Mouse (Mus musculus): ENCODE measurements around the gene Naa40. TPM values are rescaled to one million over a fixed set of nuclear protein-coding genes. Genes with fewer than 3 reads are reported as not detected.
A peak's percentile ranks its signal among the peaks of the same experiment; 100 is the strongest.

The Naa40 gene
- polyA plus RNA-seq, 1 experiment from 2014 or later, result 90.0 TPM

GRCm38 (mm10) chr19:7262592-7262991, 21.6 kb upstream of the Naa40 start:
- no peaks in the 10 kb centered on the region for H3K36me3 ChIP-seq (replicated peaks)
- ATAC-seq (ENCODE audit: low FRiP score), result no peak
- no peaks in the 10 kb centered on the region for H3K27me3 ChIP-seq
- no peak overlapping the region for H3K4me3 ChIP-seq (replicated peaks)
- no peak overlapping the region for H3K4me2 ChIP-seq
- no peaks in the 10 kb centered on the region for H3K9me3 ChIP-seq
- 91% methylated on average over 1 of the region's 1 CpGs for WGBS
- no peak overlapping the region for H3K9ac ChIP-seq
- no peak overlapping the region for H3K27ac ChIP-seq
- H3K4me1 ChIP-seq, result peaks cover 34% of the 10 kb centered on the region

DNA sequence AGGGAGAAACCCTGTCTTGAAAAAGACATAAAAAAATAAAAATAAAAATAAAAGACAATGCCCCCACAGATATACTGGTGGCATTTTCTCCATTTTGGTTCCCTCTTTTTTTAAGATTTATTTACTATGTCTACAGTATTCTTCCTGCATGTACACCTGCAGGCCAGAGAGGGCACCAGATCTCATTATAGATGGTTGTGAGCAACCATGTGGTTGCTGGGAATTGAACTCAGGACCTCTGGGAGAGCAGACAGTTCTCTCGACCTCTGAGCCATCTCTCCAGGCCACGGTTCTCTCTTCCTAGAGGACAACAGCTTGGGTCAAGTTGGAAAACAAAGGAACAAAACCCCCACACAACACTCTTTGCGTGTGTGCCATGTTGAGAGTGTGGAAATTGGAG, 21.0 kb upstream of the Naa40 start:
- no peaks in the 10 kb centered on the region for H3K36me3 ChIP-seq (replicated peaks)
- H3K27ac ChIP-seq, result no peak overlapping the region
- 91% methylated on average over 3 of the region's 3 CpGs for WGBS
- no peak overlapping the region for H3K9ac ChIP-seq
- ATAC-seq (ENCODE audit: low FRiP score), result no peak
- peaks cover 28% of the 10 kb centered on the region for H3K4me1 ChIP-seq
- H3K9me3 ChIP-seq, result no peaks in the 10 kb centered on the region
- H3K4me3 ChIP-seq (replicated peaks), result no peak overlapping the region
- H3K27me3 ChIP-seq, result no peaks in the 10 kb centered on the region
- no peak overlapping the region for H3K4me2 ChIP-seq

DNA sequence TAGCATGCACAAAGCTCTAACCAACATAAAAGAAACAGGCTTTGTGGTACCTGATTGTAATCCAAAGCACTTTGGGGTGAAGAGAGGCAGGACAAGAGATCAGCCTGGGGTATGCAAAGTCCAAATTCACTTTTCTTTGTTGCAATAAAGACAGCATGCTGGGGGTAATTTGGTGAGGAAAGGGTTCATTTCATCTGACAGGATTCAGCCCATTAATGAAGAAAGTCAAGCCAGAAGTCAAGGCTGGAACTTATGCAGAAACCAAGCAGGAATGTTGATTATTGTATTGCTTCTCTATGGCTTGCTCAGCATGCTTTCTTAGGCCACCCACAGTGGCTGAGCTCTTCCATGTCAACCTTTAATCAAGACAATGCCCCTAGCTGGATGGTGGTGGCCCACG, 20.5 kb upstream of the Naa40 start:
- 89% methylated on average over 1 of the region's 1 CpGs for WGBS

DNA sequence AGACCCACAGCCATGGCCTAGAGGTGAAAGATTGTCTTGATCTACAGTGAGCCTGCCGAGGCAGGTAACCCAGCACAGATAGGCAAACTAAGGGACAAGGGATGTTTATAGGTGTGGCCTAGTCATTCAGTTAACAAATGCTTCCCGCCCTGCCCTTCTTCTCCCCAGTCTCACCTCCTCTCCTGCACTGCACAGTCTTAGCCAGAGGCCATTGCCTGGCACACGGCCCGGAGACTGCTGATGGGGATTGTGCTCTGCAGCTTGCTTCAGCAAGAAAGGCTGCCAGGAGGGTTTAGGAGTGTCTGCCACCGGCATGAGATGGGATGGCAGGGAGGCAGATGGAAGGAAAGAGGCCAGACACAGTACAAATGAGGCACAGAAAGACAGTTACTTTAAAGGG, 16.9 kb upstream of the Naa40 start:
- Histone ChIP-seq H3K4me1 (no peaks in the 10 kb centered on the region), H3K4me3 (replicated peaks) (no peak overlapping the region), H3K9ac (no peak overlapping the region), H3K27me3 (no peaks in the 10 kb centered on the region), H3K4me2 (no peak overlapping the region), H3K9me3 (no peaks in the 10 kb centered on the region), H3K36me3 (replicated peaks) (no peaks in the 10 kb centered on the region), H3K27ac (no peak overlapping the region)
- WGBS, result 87% methylated on average over 5 of the region's 5 CpGs
- ATAC-seq (ENCODE audit: low FRiP score), result no peak

More for the DNA sequence above, 20.5 kb upstream of the Naa40 start:
- H3K4me2 ChIP-seq, result no peak overlapping the region
- no peaks in the 10 kb centered on the region for H3K9me3 ChIP-seq
- no peaks in the 10 kb centered on the region for H3K36me3 ChIP-seq (replicated peaks)
- H3K4me1 ChIP-seq, result peaks cover 23% of the 10 kb centered on the region
- ATAC-seq (ENCODE audit: low FRiP score), result no peak
- no peak overlapping the region for H3K27ac ChIP-seq
- no peaks in the 10 kb centered on the region for H3K27me3 ChIP-seq
- H3K9ac ChIP-seq, result no peak overlapping the region
- no peak overlapping the region for H3K4me3 ChIP-seq (replicated peaks)

GRCm38 (mm10) chr19:7246021-7246420, 5.0 kb upstream of the Naa40 start:
- no peaks in the 10 kb centered on the region; the same call in 1 of the 2 replicates for H3K27me3 ChIP-seq
- no peak overlapping the region for H3K4me3 ChIP-seq (replicated peaks)
- H3K27ac ChIP-seq, result no peak overlapping the region
- H3K4me1 ChIP-seq, result peaks cover 5% of the 10 kb centered on the region
- H3K36me3 ChIP-seq (replicated peaks), result no peaks in the 10 kb centered on the region
- no peaks in the 10 kb centered on the region for H3K9me3 ChIP-seq
- 85% methylated on average over 3 of the region's 3 CpGs for WGBS
- no peak overlapping the region for H3K4me2 ChIP-seq
- H3K9ac ChIP-seq, result no peak overlapping the region
- no peak for ATAC-seq (ENCODE audit: low FRiP score)

DNA sequence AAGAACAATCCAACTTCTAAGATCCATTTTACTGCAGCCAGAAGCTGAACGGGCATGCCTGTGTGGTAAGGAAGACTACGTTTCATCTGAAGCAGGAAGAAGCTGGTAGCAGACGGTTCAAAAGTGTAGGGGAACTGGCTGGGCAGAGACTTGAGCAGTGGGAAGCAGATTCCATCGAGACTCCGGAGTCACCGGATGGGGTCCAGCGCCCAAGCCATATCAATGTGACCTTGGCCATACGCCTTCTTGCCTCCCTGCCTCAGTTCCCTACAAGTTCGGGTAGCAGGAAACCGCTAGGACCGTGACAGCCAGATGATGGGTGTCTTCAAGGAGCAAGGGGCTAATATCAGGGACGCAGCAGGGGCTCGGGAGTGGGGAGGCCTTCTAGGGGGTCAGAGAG, 692 bp downstream of the Naa40 start:
- no peak for ATAC-seq (ENCODE audit: low FRiP score)
- peak overlapping the region; percentile 83 for H3K9ac ChIP-seq
- H3K36me3 ChIP-seq (replicated peaks), result peaks cover 13% of the 10 kb centered on the region; the same call in 1 of the 2 replicates
- peak overlapping the region; percentile 99 for H3K4me2 ChIP-seq
- H3K4me1 ChIP-seq, result peaks cover 32% of the 10 kb centered on the region
- H3K27me3 ChIP-seq, result no peaks in the 10 kb centered on the region; the same call in 1 of the 2 replicates
- H3K27ac ChIP-seq, result peak overlapping the region; percentile 87
- peak overlapping the region; percentile 66 for H3K4me3 ChIP-seq (replicated peaks)
- WGBS, result 4% methylated on average over 13 of the region's 13 CpGs
- no peaks in the 10 kb centered on the region for H3K9me3 ChIP-seq

DNA sequence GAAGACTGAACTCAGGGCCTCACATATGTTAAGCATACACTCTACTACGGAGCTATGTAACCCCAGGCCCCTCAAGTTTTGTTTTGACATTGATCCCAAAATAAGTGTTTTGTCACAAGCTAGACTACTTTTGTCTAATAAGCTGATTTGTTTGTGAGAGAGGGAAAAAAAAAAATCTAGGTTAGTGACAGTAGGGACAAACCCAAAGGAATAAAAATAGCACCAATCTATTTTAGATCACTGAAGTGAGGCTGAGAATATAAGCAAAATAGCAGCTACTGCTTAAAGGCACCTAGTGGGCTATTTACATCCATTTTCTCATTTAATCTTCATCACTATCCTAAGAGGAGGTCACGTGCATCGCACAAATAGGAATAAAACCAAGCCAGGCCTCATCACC, 1.4 kb downstream of the Naa40 start:
- H3K27me3 ChIP-seq, result no peaks in the 10 kb centered on the region; the same call in 1 of the 2 replicates
- no peak for ATAC-seq (ENCODE audit: low FRiP score)
- 83% methylated on average over 3 of the region's 3 CpGs for WGBS
- peak overlapping the region; percentile 83 for H3K9ac ChIP-seq
- no peaks in the 10 kb centered on the region for H3K9me3 ChIP-seq
- peaks cover 32% of the 10 kb centered on the region for H3K4me1 ChIP-seq
- H3K36me3 ChIP-seq (replicated peaks), result peaks cover 13% of the 10 kb centered on the region; the same call in 1 of the 2 replicates
- H3K4me3 ChIP-seq (replicated peaks), result peak overlapping the region; percentile 66
- no peak overlapping the region for H3K27ac ChIP-seq
- H3K4me2 ChIP-seq, result peak overlapping the region; percentile 99

GRCm38 (mm10) chr19:7236742-7237141, 4.2 kb downstream of the Naa40 start:
- Histone ChIP-seq H3K4me2 (no peak overlapping the region), H3K4me1 (peaks cover 32% of the 10 kb centered on the region), H3K36me3 (replicated peaks) (peaks cover 37% of the 10 kb centered on the region), H3K4me3 (replicated peaks) (no peak overlapping the region), H3K9ac (no peak overlapping the region), H3K9me3 (no peaks in the 10 kb centered on the region), H3K27ac (no peak overlapping the region), H3K27me3 (no peaks in the 10 kb centered on the region)
- no peak for ATAC-seq (ENCODE audit: low FRiP score)
- WGBS, result 92% methylated on average over 4 of the region's 4 CpGs

DNA sequence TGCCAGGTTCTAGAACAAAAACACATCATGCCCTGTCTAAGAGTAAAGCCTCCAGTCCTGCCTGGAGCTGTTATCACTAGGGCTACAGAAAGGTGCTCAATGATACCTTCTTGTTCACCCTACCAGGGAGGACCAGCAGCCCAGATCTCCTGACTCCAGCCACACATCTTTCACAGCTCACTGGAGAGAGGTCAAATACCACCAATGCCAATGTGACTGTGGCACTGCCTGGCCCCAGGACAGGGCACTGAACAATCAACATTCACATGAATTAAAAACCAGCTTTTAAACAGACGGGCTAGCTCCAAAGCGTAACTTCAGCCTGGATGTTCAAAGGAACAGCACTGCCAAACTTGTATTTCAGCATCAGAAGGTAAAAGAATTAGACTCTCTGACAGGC, 5.0 kb downstream of the Naa40 start:
- Histone ChIP-seq H3K27ac (no peak overlapping the region), H3K4me1 (peaks cover 26% of the 10 kb centered on the region), H3K27me3 (no peaks in the 10 kb centered on the region), H3K4me3 (replicated peaks) (no peak overlapping the region), H3K9ac (0 out of 2 replicates have a peak overlapping the region, but pooled peaks have one; percentile 4), H3K4me2 (no peak overlapping the region), H3K36me3 (replicated peaks) (peaks cover 44% of the 10 kb centered on the region), H3K9me3 (no peaks in the 10 kb centered on the region)
- WGBS, result 95% methylated on average over 2 of the region's 2 CpGs
- ATAC-seq (ENCODE audit: low FRiP score), result no peak

- H3K4me1 ChIP-seq, result peaks cover 26% of the 10 kb centered on the region
- no peak overlapping the region for H3K27ac ChIP-seq
- no peak overlapping the region for H3K4me2 ChIP-seq
- no peak for ATAC-seq (ENCODE audit: low FRiP score)
- no peak overlapping the region for H3K9ac ChIP-seq
- H3K27me3 ChIP-seq, result no peaks in the 10 kb centered on the region
- WGBS, result 95% methylated on average over 9 of the region's 9 CpGs
- H3K4me3 ChIP-seq (replicated peaks), result no peak overlapping the region
- H3K36me3 ChIP-seq (replicated peaks), result peaks cover 48% of the 10 kb centered on the region
- no peaks in the 10 kb centered on the region for H3K9me3 ChIP-seq
These were observed 5.5 kb downstream of the Naa40 start for GRCm38 (mm10) chr19:7235461-7235860.

DNA sequence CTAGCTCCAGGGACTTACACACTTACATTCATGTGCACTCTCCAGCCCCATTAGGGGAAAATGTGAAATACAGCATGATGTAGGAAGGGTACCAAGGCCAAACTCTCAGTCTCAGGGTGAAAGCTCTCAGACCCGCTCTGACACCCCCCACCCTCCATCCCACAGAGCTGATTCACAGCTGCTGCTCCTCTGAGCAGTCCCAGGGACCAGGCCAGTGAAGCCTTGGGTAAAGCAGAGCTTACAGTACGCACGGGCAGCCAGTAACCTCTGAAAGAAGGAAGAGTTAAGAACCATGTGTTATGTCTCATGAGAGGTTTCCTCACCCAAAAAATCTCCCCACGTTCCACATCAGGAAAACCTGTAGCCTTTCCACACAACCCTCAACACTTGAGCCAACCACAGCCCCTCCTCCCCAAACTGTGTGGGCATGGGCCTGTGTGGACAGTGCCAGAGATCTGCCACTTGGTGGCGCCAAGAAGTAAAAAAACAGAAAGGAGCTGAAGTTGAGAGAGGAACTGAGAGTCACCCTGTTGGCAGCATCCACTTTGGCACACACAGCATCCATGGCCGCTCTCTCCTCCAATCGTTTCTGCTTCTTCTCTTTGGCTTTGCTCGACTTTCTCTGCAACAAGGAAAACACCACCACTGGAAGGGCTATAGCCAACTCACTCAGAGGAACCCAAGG, 6.3 kb downstream of the Naa40 start:
- peak; percentile 85 for ATAC-seq (ENCODE audit: low FRiP score)
- Histone ChIP-seq H3K9ac (no peak overlapping the region), H3K4me1 (peaks cover 19% of the 10 kb centered on the region), H3K27me3 (no peaks in the 10 kb centered on the region), H3K9me3 (no peaks in the 10 kb centered on the region), H3K4me3 (replicated peaks) (no peak overlapping the region), H3K4me2 (no peak overlapping the region), H3K36me3 (replicated peaks) (peaks cover 56% of the 10 kb centered on the region), H3K27ac (no peak overlapping the region)
- 60% methylated on average over 8 of the region's 8 CpGs for WGBS

- Histone ChIP-seq H3K9ac (no peak overlapping the region), H3K4me3 (replicated peaks) (no peak overlapping the region), H3K27me3 (no peaks in the 10 kb centered on the region), H3K36me3 (replicated peaks) (peaks cover 59% of the 10 kb centered on the region), H3K27ac (no peak overlapping the region), H3K4me1 (no peaks in the 10 kb centered on the region), H3K9me3 (no peaks in the 10 kb centered on the region), H3K4me2 (no peak overlapping the region)
- 81% methylated on average over 6 of the region's 6 CpGs for WGBS
- ATAC-seq (ENCODE audit: low FRiP score), result no peak
These were observed 14.5 kb downstream of the Naa40 start for GRCm38 (mm10) chr19:7226511-7226914.

DNA sequence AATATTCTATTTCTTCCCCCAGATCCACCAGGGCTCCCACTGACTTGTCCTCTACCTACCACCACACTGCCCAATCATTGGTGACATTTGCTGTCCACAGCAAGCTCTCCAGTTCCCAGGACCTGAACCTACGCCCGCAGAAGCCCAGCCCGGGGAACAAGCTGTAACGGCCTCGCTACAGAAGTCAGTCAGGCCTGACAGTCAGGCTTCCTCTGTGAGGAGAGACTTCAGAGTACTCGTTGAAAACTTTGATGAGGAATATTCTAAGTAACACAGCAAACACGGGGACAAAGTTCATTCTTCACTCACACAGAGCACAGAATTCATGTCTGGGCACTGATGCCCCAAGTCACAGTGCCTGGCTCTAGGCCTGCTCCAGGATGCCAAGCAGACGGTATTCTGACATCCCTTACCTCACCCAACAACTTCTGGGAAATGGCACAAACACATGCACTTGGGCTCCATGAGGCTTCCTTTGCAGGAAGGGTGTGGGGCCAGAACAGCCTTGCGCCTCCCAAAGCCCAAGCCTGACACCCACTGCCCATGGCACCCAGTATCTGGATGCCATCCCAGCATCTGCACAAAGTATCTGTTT, 15.8 kb downstream of the Naa40 start:
- 90% methylated on average over 9 of the region's 9 CpGs for WGBS
- no peaks in the 10 kb centered on the region for H3K4me1 ChIP-seq
- no peak for ATAC-seq (ENCODE audit: low FRiP score)
- peaks cover 48% of the 10 kb centered on the region for H3K36me3 ChIP-seq (replicated peaks)
- no peak overlapping the region for H3K9ac ChIP-seq
- no peak overlapping the region for H3K27ac ChIP-seq
- H3K4me3 ChIP-seq (replicated peaks), result no peak overlapping the region
- no peaks in the 10 kb centered on the region for H3K27me3 ChIP-seq
- H3K4me2 ChIP-seq, result no peak overlapping the region
- no peaks in the 10 kb centered on the region for H3K9me3 ChIP-seq
